Mouse (Mus musculus) G1E (cell line): ENCODE results near the gene Eef1a1.

Source experiments
- CTCF ChIP-seq: IDR thresholded peaks from 2 replicates; pipeline ENCODE4 v1.5.1; 2012; ENCODE audit warnings: low read depth, low read length, inconsistent platforms, mixed read lengths
- POLR2AphosphoS5 ChIP-seq: IDR thresholded peaks from 2 replicates; pipeline ENCODE4 v1.6.1; 2012; ENCODE audit warnings: low read depth, low read length, inconsistent platforms; ENCODE audit not compliant: insufficient replicate concordance
- TAL1 ChIP-seq: conservative IDR thresholded peaks from 2 replicates; pipeline ENCODE4 v1.6.1; 2012; ENCODE audit warnings: low read depth, low read length, inconsistent platforms, mixed read lengths

- TF ChIP-seq POLR2AphosphoS5 (no peak), CTCF (no peak), TAL1 (no peak)
Observed at GRCm38 (mm10) chr9:78484660-78485059, 4.3 kb downstream of the Eef1a1 start.
